Comparison of ENCODE assay signal across 9 mouse cellular contexts in genomic region chr13:95739651-95740050, GRCm38 (mm10). TPM values are rescaled to one million over a fixed set of nuclear protein-coding genes. Genes with fewer than 3 reads are reported as not detected.
A peak's percentile ranks its signal among the peaks of the same experiment; 100 is the strongest.
DNase-seq lines count a peak whose midpoint lies in the region; ATAC-seq and TF ChIP-seq lines count a peak whose summit lies in the region.
"Had no signal": no experiment of that assay in that cellular context is flagged by ENCODE, and none has a peak within 500 bp of the region (broad histone marks: within the 10 kb centered on the region; RNA-seq: fewer than 3 reads in every experiment).

No protein-coding gene starts in this region.

- no peak overlapping the region for H3K4me2 ChIP-seq in intestine, postnatal 0 days (replicated peaks; ENCODE audit: low read depth)
- H3K4me2 ChIP-seq in intestine, embryonic 15.5 days (replicated peaks) = no peak overlapping the region
- H3K4me2 ChIP-seq: limb, embryonic 15.5 days had no signal

- 0 out of 2 replicates have a peak, but pooled peaks cover 2% of the 10 kb centered on the region for H3K4me1 ChIP-seq in intestine, postnatal 0 days (replicated peaks; ENCODE audit: control insufficient read depth, insufficient read depth, low read length)
- peaks cover 11% of the 10 kb centered on the region; the same call in 1 of the 2 replicates for H3K4me1 ChIP-seq in intestine, embryonic 15.5 days (replicated peaks)

- no peak overlapping the region for H3K27ac ChIP-seq in intestine, postnatal 0 days (ENCODE audit: low read depth, low read length)
- H3K27ac ChIP-seq in intestine, embryonic 15.5 days = no peak overlapping the region
- H3K27ac ChIP-seq: limb, embryonic 15.5 days had no signal

- peaks cover 5% of the 10 kb centered on the region; the same call in 1 of the 2 replicates for H3K36me3 ChIP-seq in intestine, postnatal 0 days (ENCODE audit: control insufficient read depth, insufficient read depth)
- no peaks in the 10 kb centered on the region for H3K36me3 ChIP-seq in intestine, embryonic 15.5 days
- H3K36me3 ChIP-seq: limb, embryonic 15.5 days had no signal

- ATAC-seq in intestine, postnatal 0 days = no peak
- no peak for ATAC-seq in intestine, embryonic 15.5 days
- ATAC-seq in erythroid progenitor cell, adult 5-6 weeks (replicated peaks; ENCODE audit: low FRiP score, poor library complexity, severe bottlenecking) = no peak

- WGBS in intestine, postnatal 0 days = 61% methylated on average over 5 of the region's 5 CpGs
- WGBS in intestine, embryonic 15.5 days = 60% methylated on average over 5 of the region's 5 CpGs

- H3K9ac ChIP-seq in intestine, postnatal 0 days (ENCODE audit: low read depth, low read length) = no peak overlapping the region
- H3K9ac ChIP-seq in intestine, embryonic 15.5 days = no peak overlapping the region
- H3K9ac ChIP-seq: limb, embryonic 15.5 days had no signal

- DNase-seq in adrenal gland, postnatal 10 days = peak; percentile 22
- no peak for DNase-seq in adrenal gland, postnatal 36 days
- DNase-seq in thymus, postnatal 14 days = peak; percentile 13
- no peak for DNase-seq in thymus, postnatal 36 days
- DNase-seq in B cell, adult 2 months = no peak

- no peaks in the 10 kb centered on the region for H3K27me3 ChIP-seq in intestine, postnatal 0 days (replicated peaks; ENCODE audit: control insufficient read depth, insufficient read depth, low read length)
- H3K27me3 ChIP-seq in intestine, embryonic 15.5 days (replicated peaks) = no peaks in the 10 kb centered on the region
- H3K27me3 ChIP-seq: limb, embryonic 15.5 days had no signal

- TF ChIP-seq CTCF in intestine, postnatal 0 days (IDR thresholded peaks at IDR 0.05; ENCODE audit: low read depth) = peak; percentile 66

- H3K4me3 ChIP-seq in intestine, postnatal 0 days (ENCODE audit: low read depth, low read length) = no peak overlapping the region
- no peak overlapping the region for H3K4me3 ChIP-seq in intestine, embryonic 15.5 days (replicated peaks)
- H3K4me3 ChIP-seq: limb, embryonic 15.5 days had no signal

- H3K9me3 ChIP-seq in intestine, postnatal 0 days (ENCODE audit: control insufficient read depth) = no peaks in the 10 kb centered on the region
- no peaks in the 10 kb centered on the region for H3K9me3 ChIP-seq in intestine, embryonic 15.5 days
- H3K9me3 ChIP-seq: limb, embryonic 15.5 days had no signal

RNA-seq across cellular contexts. Expression of gene F2rl2, which starts 43.0 kb away (rescaled TPM):
- total RNA-seq in adrenal gland, postnatal 10 days (2021) = under 1 TPM; 0.24 to 0.36 TPM
- under 1 TPM in 1 of 2 experiments, not detected in 1; 0.30 TPM for total RNA-seq in adrenal gland, postnatal 36 days (2021)
- polyA plus RNA-seq in intestine, postnatal 0 days (2015; fragmentation: Nextera tagmentation; extraction: Ambion mirVana) = 0.17 and 0.43 TPM in 2 replicates
- 0.44 and 0.58 TPM in 2 replicates for polyA plus RNA-seq in intestine, embryonic 15.5 days (2015; fragmentation: Nextera tagmentation; extraction: Ambion mirVana)
- 2.1 TPM in 1 of 2 replicates, not detected in the other for total RNA-seq in erythroid progenitor cell, adult 5-6 weeks (2015; ENCODE audit: low replicate concordance)
- total RNA-seq in erythroid progenitor cell, adult 5-6 weeks (2017; ENCODE audit: low replicate concordance) = 0.15 TPM in 1 of 2 replicates, not detected in the other

Comparison
In these comparisons a context has a peak if more than half of its experiments do, and no peak if none do; other contexts are left out.
1. DNase-seq: peak in adrenal gland, postnatal 10 days (single experiment) and thymus, postnatal 14 days (single experiment); none in adrenal gland, postnatal 36 days (0 of 2), thymus, postnatal 36 days (0 of 2) and B cell, adult 2 months (0 of 2).